Mouse (Mus musculus) lung, postnatal 0 days (tissue): ENCODE measurements around the gene Samt1.
"Not testable (repeated sequence)": the region's sequence is repeated elsewhere in the genome, so short reads cannot be mapped to it uniquely, and the experiment has no call there.

Experiments used
- CTCF ChIP-seq: IDR thresholded peaks from 2 replicates; pipeline ENCODE4 v1.5.1; 2016; ENCODE audit warnings: antibody characterized with exemption, mild to moderate bottlenecking
- EP300 ChIP-seq: IDR thresholded peaks from 2 replicates; pipeline ENCODE4 v1.6.1; 2016; ENCODE audit warnings: antibody characterized with exemption, mild to moderate bottlenecking, control low read depth

- not testable (repeated sequence) for TF ChIP-seq CTCF, EP300
Observed at GRCm38 (mm10) chrX:153976467-153976866, 36.0 kb downstream of the Samt1 start.
